Mouse (Mus musculus) E14TG2a.4 (cell line): ENCODE measurements around the gene Frmd5.

ENCODE experiments used
- CTCF ChIP-seq: conservative IDR thresholded peaks from 2 replicates; pipeline ENCODE4 v1.5.1; 2014; ENCODE audit warnings: low read length
- NANOG ChIP-seq: IDR thresholded peaks from 2 replicates; pipeline ENCODE4 v1.6.1; 2014; ENCODE audit warnings: borderline replicate concordance, low read length, mixed read lengths

- TF ChIP-seq CTCF = no peak
- TF ChIP-seq NANOG = no peak
These were observed 124.5 kb downstream of the Frmd5 start for GRCm38 (mm10) chr2:121682361-121682760.
